Mouse (Mus musculus): ENCODE results near the gene Dnm3.

Gene Dnm3

GRCm38 (mm10) chr1:162015247-162015862, 462.5 kb downstream of the Dnm3 start:
- no peak for DNase-seq

GRCm38 (mm10) chr1:162013561-162013960, 464.3 kb downstream of the Dnm3 start:
- peak; percentile 72 for DNase-seq

GRCm38 (mm10) chr1:162011523-162012245, 466.1 kb downstream of the Dnm3 start:
- peak; percentile 66 for DNase-seq

- peak; percentile 89 for DNase-seq
Observed at GRCm38 (mm10) chr1:162009086-162009485, 468.7 kb downstream of the Dnm3 start.

- peak; percentile 93 for DNase-seq
Observed at GRCm38 (mm10) chr1:162008631-162009067, 469.2 kb downstream of the Dnm3 start.

- peak; percentile 85 for DNase-seq
Observed at GRCm38 (mm10) chr1:162008208-162008607, 469.6 kb downstream of the Dnm3 start.

- DNase-seq: peak; percentile 79
Observed at GRCm38 (mm10) chr1:162006109-162006508, 471.7 kb downstream of the Dnm3 start.

GRCm38 (mm10) chr1:162004821-162005770, 472.7 kb downstream of the Dnm3 start:
- DNase-seq: peak; percentile 97

GRCm38 (mm10) chr1:162004518-162004780, 473.4 kb downstream of the Dnm3 start:
- no peak for DNase-seq

GRCm38 (mm10) chr1:162003729-162004517, 473.9 kb downstream of the Dnm3 start:
- peak; percentile 93 for DNase-seq

- DNase-seq: peak; percentile 94
Observed at GRCm38 (mm10) chr1:162001328-162001727, 476.5 kb downstream of the Dnm3 start.

- DNase-seq: peak; percentile 94
Observed at GRCm38 (mm10) chr1:161999882-162000371, 477.9 kb downstream of the Dnm3 start.

GRCm38 (mm10) chr1:161999338-161999737, 478.5 kb downstream of the Dnm3 start:
- DNase-seq: peak; percentile 81

- peak; percentile 85 for DNase-seq
Observed at GRCm38 (mm10) chr1:161998781-161999180, 479.1 kb downstream of the Dnm3 start.

GRCm38 (mm10) chr1:161992389-161992788, 485.4 kb downstream of the Dnm3 start:
- DNase-seq: peak; percentile 59

- DNase-seq: peak; percentile 81
Observed at GRCm38 (mm10) chr1:161991846-161992245, 486.0 kb downstream of the Dnm3 start.

GRCm38 (mm10) chr1:161990684-161991578, 486.9 kb downstream of the Dnm3 start:
- no peak for DNase-seq

- peak; percentile 97 for DNase-seq
Observed at GRCm38 (mm10) chr1:161983979-161984566, 493.8 kb downstream of the Dnm3 start.

GRCm38 (mm10) chr1:161983451-161983850, 494.4 kb downstream of the Dnm3 start:
- peak; percentile 95 for DNase-seq

- peak; percentile 63 for DNase-seq
Observed at GRCm38 (mm10) chr1:161980626-161981298, 497.1 kb downstream of the Dnm3 start.

Data from heart, adult 11 months (tissue).